8 mouse cellular contexts compared by ENCODE assay signal in the genomic region with DNA sequence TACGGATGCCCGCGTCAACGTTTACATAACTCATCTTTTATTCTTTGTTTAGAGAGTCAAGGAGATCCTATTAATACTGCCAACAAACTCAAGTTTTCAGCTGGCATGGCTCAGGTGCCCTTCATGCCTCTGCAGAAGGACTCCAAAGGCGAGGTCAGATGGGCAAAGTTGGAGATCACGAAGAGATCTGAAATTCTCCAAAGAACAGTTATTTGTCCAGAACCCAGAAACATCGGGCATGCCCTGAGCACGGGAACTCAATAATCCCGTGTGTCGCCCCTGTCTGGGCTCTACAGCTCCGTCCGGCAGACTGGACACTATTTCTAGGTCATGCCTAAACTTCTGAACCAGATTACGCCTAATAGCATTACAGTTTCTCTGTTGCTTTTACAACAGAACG.
"Had no signal": no experiment of that assay in that cellular context is flagged by ENCODE, and none has a peak within 500 bp of the region (broad histone marks: within the 10 kb centered on the region; RNA-seq: fewer than 3 reads in every experiment).

No protein-coding gene starts in this region.

- H3K4me2 ChIP-seq: liver, embryonic 13.5 days had no signal

- H3K27me3 ChIP-seq: midbrain, embryonic 13.5 days; neural tube, embryonic 13.5 days had no signal

- DNase-seq: layer of hippocampus, postnatal 36 days; liver, embryonic 13.5 days had no signal

- ATAC-seq: midbrain, embryonic 13.5 days; midbrain, embryonic 16.5 days had no signal

- H3K9me3 ChIP-seq: liver, embryonic 13.5 days; midbrain, embryonic 13.5 days; neural tube, embryonic 13.5 days had no signal

- H3K36me3 ChIP-seq: liver, embryonic 13.5 days; neural tube, embryonic 13.5 days had no signal

- H3K4me3 ChIP-seq: left cerebral cortex, adult 2 months; liver, embryonic 13.5 days; midbrain, embryonic 13.5 days; myocyte; neural tube, embryonic 13.5 days had no signal

- H3K27ac ChIP-seq: left cerebral cortex, adult 2 months; liver, embryonic 13.5 days; midbrain, embryonic 13.5 days; neural tube, embryonic 13.5 days; stomach, postnatal 0 days had no signal

- H3K9ac ChIP-seq: liver, embryonic 13.5 days; midbrain, embryonic 13.5 days; neural tube, embryonic 13.5 days had no signal
